Mouse (Mus musculus) E14TG2a.4 (cell line): ENCODE data around the gene Igfals.

Experiments
- CTCF ChIP-seq: conservative IDR thresholded peaks from 2 replicates; pipeline ENCODE4 v1.5.1; 2014; ENCODE audit warnings: low read length
- NANOG ChIP-seq: IDR thresholded peaks from 2 replicates; pipeline ENCODE4 v1.6.1; 2014; ENCODE audit warnings: borderline replicate concordance, low read length, mixed read lengths
- POU5F1 ChIP-seq: IDR thresholded peaks from 2 replicates; pipeline ENCODE4 v1.6.1; 2014; ENCODE audit warnings: low read length, borderline replicate concordance

DNA sequence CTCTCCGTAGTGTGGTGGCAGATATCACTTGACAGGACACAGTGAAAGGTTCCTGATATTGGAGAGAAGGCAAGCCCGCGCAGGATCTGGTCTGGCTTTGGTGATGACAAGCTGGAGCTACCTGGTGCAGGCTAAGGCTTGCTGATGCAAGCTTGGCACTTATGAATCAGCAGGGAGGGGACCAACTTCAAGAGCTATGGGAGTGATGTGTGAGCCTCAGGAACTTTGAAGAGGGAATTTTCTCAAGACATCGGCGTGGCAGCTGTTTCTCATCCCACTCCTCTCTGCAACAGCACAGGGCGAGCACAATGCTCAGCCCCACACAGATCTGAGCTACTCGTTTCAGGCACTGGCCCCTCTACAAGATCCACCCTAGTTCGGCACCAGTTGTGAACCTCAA lies 26.0 kb upstream of the Igfals start, which contains the start of gene Hagh:
- no peak for TF ChIP-seq CTCF
- TF ChIP-seq NANOG: no peak
- no peak for TF ChIP-seq POU5F1
